Mouse (Mus musculus) limb, embryonic 13.5 days (tissue): ENCODE measurements around the gene Adpgk. TPM values are rescaled to one million over a fixed set of nuclear protein-coding genes. Genes with fewer than 3 reads are reported as not detected.

Source experiments
- ATAC-seq: fragments of 200-750 bp; cut with Nextera tagmentation; 2 replicates; pipeline ENCODE4 v1.8.0; 2017; ENCODE audit warnings: low read depth, moderate number of reproducible peaks, moderate TSS enrichment; ENCODE audit not compliant: low FRiP score
- H3K27ac ChIP-seq: fragments of 300-500 bp; sonication (generic); 2 replicates; pipeline ENCODE4 v1.5.1; 2015; ENCODE audit warnings: inconsistent platforms, mild to moderate bottlenecking, moderate library complexity
- H3K27me3 ChIP-seq: fragments of 300-500 bp; sonication (generic); 2 replicates; pipeline ENCODE4 v1.6.1; 2015; ENCODE audit warnings: mild to moderate bottlenecking, inconsistent platforms
- H3K36me3 ChIP-seq: fragments of 300-500 bp; sonication (generic); 2 replicates; pipeline ENCODE4 v1.6.1; 2015; ENCODE audit warnings: inconsistent platforms, mild to moderate bottlenecking, moderate library complexity
- H3K4me1 ChIP-seq: fragments of 300-500 bp; sonication (generic); 2 replicates; pipeline ENCODE4 v1.6.1; 2015; ENCODE audit warnings: inconsistent platforms
- H3K4me2 ChIP-seq: fragments of 300-500 bp; sonication (generic); replicated peaks from 2 replicates; pipeline ENCODE4 v1.6.1; 2015; ENCODE audit warnings: inconsistent platforms, mild to moderate bottlenecking, moderate library complexity
- H3K4me3 ChIP-seq: fragments of 300-500 bp; sonication (generic); 2 replicates; pipeline ENCODE4 v1.5.1; 2015; ENCODE audit warnings: moderate library complexity, mild to moderate bottlenecking, inconsistent platforms
- H3K9ac ChIP-seq: fragments of 300-500 bp; sonication (generic); 2 replicates; pipeline ENCODE4 v1.6.1; 2015; ENCODE audit warnings: mild to moderate bottlenecking, inconsistent platforms
- H3K9me3 ChIP-seq: fragments of 300-500 bp; sonication (generic); 2 replicates; pipeline ENCODE4 v1.6.1; 2016; ENCODE audit warnings: inconsistent platforms
- WGBS: fragments of 180-500 bp; shearing (Covaris S2); methylation state at CpG from one replicate; pipeline ENCODE4 v1.1.7; 2015; 5-methylcytosine and 5-hydroxymethylcytosine counted together
- polyA plus RNA-seq: library from polyadenylated mRNA; unstranded; fragments of >200 nt; fragmentation: Nextera tagmentation; extraction: Ambion mirVana; gene quantifications from 2 replicates; pipeline ENCODE4 v1.2.1, GENCODE M21; 2015

Gene Adpgk
- polyA plus RNA-seq, result 45.6 and 48.9 TPM in 2 replicates

DNA sequence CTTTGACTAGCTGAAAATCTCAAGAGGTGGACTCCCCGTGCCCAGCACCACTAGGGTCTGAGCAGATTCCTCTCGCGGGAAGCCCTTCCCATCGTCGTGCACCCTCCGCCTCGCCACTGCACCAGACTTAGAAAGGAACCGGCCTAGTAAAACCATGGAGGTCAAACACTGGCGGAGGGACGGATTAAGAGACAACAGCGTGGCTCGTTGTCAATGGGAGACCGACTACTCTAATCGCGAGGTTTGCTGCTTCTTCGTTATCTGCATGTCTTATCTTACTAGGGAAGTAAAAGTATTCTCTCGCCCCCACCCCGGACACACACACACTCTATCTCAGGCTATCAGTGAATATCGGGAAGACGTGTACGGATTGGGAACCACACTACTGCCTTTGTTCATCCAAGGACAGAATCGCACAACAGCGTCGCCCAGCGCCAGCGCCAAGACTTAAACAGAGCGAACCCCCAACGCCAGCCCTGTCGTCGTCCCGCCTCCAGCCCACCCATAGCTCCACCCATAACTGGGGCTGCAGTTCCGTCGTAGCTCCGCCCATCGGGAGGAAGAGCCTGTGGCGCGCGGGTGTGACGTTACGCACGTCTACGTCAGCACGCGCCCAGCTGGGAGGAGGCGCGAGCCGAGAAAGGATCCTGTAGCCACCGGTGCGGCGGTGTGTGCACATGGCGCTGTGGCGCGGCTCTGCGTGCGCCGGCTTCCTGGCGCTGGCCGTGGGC is at the start of gene Adpgk:
Adpgk (plus strand) TSS at position 602 of the 731 bp plus-strand sequence.
- 2% methylated on average over 56 of the region's 58 CpGs for WGBS
- H3K36me3 ChIP-seq, result no peaks in the 10 kb centered on the region
- no peaks in the 10 kb centered on the region for H3K9me3 ChIP-seq
- H3K27me3 ChIP-seq, result no peaks in the 10 kb centered on the region
- peak within 1 kb of the TSS; percentile 75 for H3K4me2 ChIP-seq
- peak within 1 kb of the TSS; percentile 93 for H3K27ac ChIP-seq
- ATAC-seq, result peak; percentile 96
- H3K4me3 ChIP-seq, result peak within 1 kb of the TSS; percentile 93
- H3K9ac ChIP-seq, result peak within 1 kb of the TSS; percentile 93
- H3K4me1 ChIP-seq, result peaks cover 56% of the 10 kb centered on the region

DNA sequence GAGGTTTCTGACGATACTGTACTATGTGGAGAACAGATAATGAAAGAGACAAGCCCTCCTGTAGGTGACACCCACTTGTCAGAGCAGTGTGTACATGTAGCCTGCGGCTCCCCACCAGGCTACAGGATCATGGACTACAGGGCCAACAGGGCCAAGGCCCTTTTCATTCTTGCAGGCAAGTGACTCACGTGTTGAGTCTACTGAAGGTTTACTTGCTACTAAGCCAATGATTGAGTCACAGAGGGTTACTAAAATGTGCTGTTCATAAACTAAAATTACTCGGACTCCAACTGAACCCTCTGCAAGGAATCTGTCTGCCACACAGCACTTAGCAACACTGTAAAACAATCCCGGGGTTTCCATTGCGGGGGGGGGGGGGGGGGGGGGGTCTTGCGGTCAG is 46.2 kb upstream of the Adpgk start:
- Histone ChIP-seq H3K36me3 (no peaks in the 10 kb centered on the region), H3K4me3 (no peak overlapping the region), H3K27ac (no peak overlapping the region), H3K27me3 (no peaks in the 10 kb centered on the region), H3K4me1 (peaks cover 24% of the 10 kb centered on the region), H3K9ac (no peak overlapping the region), H3K9me3 (no peaks in the 10 kb centered on the region), H3K4me2 (no peak overlapping the region)
- WGBS, result 50% methylated on average over 7 of the region's 7 CpGs
- no peak for ATAC-seq

DNA sequence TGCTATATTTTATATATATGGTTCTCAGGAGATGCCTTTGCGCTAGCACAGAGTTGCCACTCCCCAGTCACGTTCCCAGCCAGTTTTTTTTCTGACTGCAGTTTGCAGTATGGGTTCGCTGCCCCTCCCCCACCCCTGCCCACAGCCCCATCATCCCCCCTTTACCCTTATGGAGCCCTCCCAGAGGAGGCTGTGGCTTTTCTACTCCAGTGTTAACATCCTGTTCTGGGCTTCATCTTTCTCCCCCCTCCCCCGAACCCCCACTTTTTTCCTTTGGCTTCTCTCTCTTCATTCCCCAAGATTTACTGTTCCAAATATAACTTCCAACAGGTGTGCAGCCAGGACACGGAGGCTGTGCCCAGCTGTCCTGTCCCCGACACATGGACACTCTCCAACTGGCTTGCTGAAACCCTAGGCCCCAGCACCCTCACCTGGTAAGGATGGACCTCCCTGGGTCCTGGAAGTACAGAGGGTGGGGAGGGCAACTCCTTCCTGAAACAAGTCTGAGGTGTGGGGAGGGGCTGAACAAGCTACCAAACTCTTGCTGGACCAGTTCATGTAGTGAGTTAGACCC is 44.8 kb upstream of the Adpgk start:
- ATAC-seq, result peak; percentile 71
- H3K27ac ChIP-seq, result no peak overlapping the region
- peaks cover 24% of the 10 kb centered on the region for H3K4me1 ChIP-seq
- H3K27me3 ChIP-seq, result no peaks in the 10 kb centered on the region
- no peaks in the 10 kb centered on the region for H3K9me3 ChIP-seq
- no peak overlapping the region for H3K4me3 ChIP-seq
- no peaks in the 10 kb centered on the region for H3K36me3 ChIP-seq
- H3K4me2 ChIP-seq, result no peak overlapping the region; the same call in 1 of the 2 replicates
- 22% methylated on average over 6 of the region's 6 CpGs for WGBS
- no peak overlapping the region for H3K9ac ChIP-seq

DNA sequence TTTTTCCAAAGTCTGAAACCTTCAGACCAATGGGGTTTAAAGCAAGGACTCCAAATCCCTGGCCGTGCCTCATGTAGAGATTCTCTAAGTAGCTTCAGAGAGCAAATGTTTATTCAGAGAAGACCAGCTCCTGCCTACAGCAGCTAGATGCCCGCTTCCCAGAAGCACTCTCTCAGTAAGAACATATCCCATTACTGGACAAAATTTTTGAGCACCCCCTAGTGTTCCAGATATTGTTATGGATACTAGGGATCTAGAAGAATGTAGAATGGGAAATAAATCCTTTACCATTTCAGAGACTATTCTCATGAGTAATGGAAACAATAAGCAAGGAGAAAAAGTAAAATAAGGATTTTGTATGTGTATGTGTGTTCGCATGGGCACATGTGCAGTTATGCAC is 42.0 kb upstream of the Adpgk start:
- Histone ChIP-seq H3K4me3 (no peak overlapping the region), H3K9me3 (no peaks in the 10 kb centered on the region), H3K27me3 (no peaks in the 10 kb centered on the region), H3K27ac (no peak overlapping the region), H3K4me1 (peaks cover 27% of the 10 kb centered on the region), H3K9ac (no peak overlapping the region), H3K36me3 (no peaks in the 10 kb centered on the region), H3K4me2 (no peak overlapping the region)
- ATAC-seq, result no peak
- WGBS, result 81% methylated on average over 3 of the region's 3 CpGs

DNA sequence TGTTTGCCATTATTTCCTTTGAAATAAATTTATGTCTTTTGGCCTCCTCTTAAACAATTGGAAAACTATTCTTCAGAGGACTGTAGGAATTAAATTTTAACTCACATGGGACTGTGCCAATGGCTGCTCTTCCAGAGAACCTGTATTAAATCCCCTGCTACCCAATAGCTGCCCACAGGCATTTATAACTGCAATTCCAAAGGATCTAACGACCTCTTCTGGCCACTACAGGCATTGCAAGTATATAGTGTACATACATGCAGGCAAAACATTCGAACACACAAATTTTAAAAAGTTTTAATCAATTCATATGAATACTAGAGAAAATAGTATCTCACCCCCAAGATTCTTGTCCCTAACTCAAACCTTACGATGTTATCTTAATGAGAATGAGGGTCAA is 41.1 kb upstream of the Adpgk start:
- Histone ChIP-seq H3K9me3 (no peaks in the 10 kb centered on the region), H3K27ac (no peak overlapping the region), H3K4me2 (no peak overlapping the region), H3K36me3 (no peaks in the 10 kb centered on the region), H3K27me3 (no peaks in the 10 kb centered on the region), H3K4me3 (no peak overlapping the region), H3K9ac (no peak overlapping the region), H3K4me1 (peaks cover 26% of the 10 kb centered on the region)
- 64% methylated on average over 3 of the region's 3 CpGs for WGBS
- ATAC-seq, result no peak

DNA sequence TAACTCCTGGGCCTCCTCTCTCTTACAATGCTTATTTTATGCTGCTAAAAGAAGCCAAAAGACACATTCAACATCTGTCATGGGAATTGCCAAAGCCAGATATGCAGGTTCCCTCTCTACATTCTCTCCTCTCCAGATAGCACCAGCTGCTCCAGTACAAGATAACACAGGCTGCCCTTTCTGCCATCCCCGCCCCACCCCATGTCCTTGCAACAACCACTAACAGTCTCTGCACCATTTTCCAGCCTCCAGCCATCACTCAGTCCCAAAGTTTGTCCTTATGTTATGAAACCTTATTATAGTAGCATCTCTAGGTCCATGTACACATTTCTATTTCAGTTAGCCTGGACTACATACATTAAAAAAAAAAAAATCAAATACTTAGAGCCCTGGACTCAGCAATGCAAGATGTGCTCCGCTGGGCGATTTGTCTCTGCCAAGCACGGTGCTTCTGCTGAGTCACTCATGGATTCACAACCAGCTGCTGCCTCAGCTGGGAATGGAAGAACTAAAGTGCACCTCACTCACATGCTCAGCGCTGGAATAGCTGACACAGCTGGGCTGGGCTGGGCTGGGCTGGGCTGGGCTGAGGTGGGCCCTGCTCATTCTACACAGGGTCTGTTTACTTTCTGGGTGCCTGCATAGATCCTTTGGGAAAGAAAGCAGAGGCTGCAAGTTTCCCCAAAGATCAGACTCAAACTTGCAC is 36.5 kb upstream of the Adpgk start:
- no peak overlapping the region for H3K9ac ChIP-seq
- 66% methylated on average over 5 of the region's 5 CpGs for WGBS
- H3K4me3 ChIP-seq, result no peak overlapping the region
- no peaks in the 10 kb centered on the region for H3K36me3 ChIP-seq
- ATAC-seq, result no peak
- H3K9me3 ChIP-seq, result 0 out of 2 replicates have a peak, but pooled peaks cover 3% of the 10 kb centered on the region
- no peak overlapping the region for H3K27ac ChIP-seq
- H3K27me3 ChIP-seq, result no peaks in the 10 kb centered on the region
- no peak overlapping the region for H3K4me2 ChIP-seq
- peaks cover 11% of the 10 kb centered on the region for H3K4me1 ChIP-seq

DNA sequence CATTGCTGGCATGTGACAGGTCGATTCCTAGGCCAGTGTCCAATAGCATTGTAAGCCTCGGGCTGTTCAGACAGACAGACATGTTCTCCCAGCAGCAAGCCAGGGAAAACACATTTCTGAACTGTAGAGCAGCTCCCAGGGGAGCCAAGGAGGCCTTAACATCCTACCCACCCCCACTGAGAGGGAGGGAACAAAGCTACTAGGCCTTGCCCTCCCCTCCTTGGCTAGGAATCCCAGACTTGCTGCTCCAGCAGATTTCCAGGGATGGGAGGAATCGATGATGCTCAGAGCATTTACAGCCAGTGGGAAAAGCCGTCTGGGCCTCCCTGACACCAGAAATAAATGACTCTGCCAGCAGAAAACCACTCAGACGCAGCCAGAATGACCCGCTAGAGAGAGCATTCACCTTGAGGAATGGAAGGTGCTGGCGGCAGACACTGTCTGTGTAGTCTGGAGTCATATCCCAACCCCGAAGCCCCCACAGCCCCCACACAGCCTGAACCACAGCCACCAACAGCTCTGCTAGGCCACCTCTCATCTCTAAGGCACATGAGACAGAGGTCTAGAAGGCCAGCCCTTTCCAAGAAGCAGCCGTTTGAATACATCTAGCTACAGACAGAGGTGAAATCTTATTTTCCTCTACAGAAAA is 31.4 kb upstream of the Adpgk start:
- Histone ChIP-seq H3K36me3 (no peaks in the 10 kb centered on the region), H3K27me3 (no peaks in the 10 kb centered on the region), H3K4me2 (no peak overlapping the region), H3K4me1 (peaks cover 25% of the 10 kb centered on the region), H3K4me3 (no peak overlapping the region), H3K9me3 (0 out of 2 replicates have a peak, but pooled peaks cover 3% of the 10 kb centered on the region), H3K27ac (0 out of 2 replicates have a peak overlapping the region, but pooled peaks have one; percentile 28), H3K9ac (0 out of 2 replicates have a peak overlapping the region, but pooled peaks have one; percentile 19)
- WGBS, result 51% methylated on average over 9 of the region's 9 CpGs
- no peak for ATAC-seq

DNA sequence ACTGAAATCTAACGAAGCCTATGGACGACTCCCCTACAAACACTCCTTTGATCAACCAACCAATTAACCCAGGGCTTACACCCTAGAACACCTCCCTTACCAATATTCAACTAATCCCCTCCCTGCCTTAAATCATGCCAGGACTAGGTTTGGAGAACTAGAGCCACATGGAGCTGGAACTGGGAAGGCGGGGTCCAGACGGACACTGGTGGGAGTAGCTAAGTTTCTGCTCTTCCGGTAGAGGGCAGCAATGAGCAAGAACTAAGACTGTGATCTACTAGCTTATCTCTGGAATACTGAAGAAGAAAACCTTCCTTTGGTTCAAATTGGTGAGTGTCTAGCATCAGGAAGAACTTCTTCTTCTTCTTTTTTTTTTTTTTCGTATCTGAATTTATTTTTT is 25.0 kb upstream of the Adpgk start:
- H3K9ac ChIP-seq, result no peak overlapping the region
- WGBS, result 50% methylated on average over 6 of the region's 6 CpGs

DNA sequence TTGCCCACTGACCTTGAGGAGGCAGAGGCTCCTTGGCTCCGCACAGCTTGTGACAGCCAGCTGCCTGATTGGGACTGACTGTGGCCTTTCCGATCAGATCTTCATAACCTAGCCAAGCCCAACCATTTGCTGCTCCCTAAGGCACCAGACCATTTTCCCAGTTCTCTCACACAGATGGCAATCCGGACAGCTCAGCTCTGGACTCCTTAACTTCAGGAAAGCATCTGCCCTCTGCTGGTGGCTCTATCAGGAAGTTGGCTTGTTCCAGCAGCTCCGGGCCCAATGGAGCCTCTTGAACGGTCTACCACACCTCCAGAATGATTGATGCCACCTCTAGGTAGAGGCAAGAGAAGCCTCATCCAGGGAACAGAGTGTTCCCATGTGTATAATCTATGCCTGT is 21.6 kb upstream of the Adpgk start:
- peak; percentile 48 for ATAC-seq
- Histone ChIP-seq H3K27ac (no peak overlapping the region), H3K9ac (no peak overlapping the region), H3K4me3 (no peak overlapping the region), H3K4me2 (no peak overlapping the region), H3K27me3 (no peaks in the 10 kb centered on the region), H3K9me3 (0 out of 2 replicates have a peak, but pooled peaks cover 4% of the 10 kb centered on the region), H3K4me1 (peaks cover 5% of the 10 kb centered on the region), H3K36me3 (no peaks in the 10 kb centered on the region)
- WGBS, result 21% methylated on average over 5 of the region's 5 CpGs

More for the DNA sequence above, 25.0 kb upstream of the Adpgk start:
- H3K9me3 ChIP-seq, result no peaks in the 10 kb centered on the region
- H3K27ac ChIP-seq, result no peak overlapping the region
- no peak overlapping the region for H3K4me3 ChIP-seq
- no peak for ATAC-seq
- H3K4me2 ChIP-seq, result no peak overlapping the region
- peaks cover 13% of the 10 kb centered on the region for H3K4me1 ChIP-seq
- H3K27me3 ChIP-seq, result no peaks in the 10 kb centered on the region
- no peaks in the 10 kb centered on the region for H3K36me3 ChIP-seq

DNA sequence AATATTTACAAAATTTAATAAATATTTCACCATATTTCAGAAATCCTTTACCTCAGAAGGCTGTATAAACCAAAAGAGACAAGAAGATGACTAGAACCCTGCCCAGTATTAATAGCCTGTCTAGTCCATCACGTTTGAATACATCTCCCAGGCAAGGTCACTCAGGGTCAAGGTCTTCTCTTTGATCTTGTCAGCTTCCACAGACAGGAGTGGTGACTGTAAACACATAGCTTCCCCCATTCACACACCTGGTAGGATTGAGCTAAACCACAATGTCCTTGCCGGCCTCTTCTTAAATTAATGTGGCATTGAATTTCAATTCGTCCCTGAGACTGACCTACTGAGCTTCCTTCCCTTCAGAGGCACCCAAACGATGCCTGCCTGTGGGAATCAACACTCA is 20.3 kb upstream of the Adpgk start:
- Histone ChIP-seq H3K4me3 (no peak overlapping the region), H3K9ac (no peak overlapping the region), H3K27me3 (no peaks in the 10 kb centered on the region), H3K4me1 (peaks cover 5% of the 10 kb centered on the region), H3K36me3 (no peaks in the 10 kb centered on the region), H3K4me2 (no peak overlapping the region), H3K9me3 (0 out of 2 replicates have a peak, but pooled peaks cover 4% of the 10 kb centered on the region), H3K27ac (no peak overlapping the region)
- 25% methylated on average over 4 of the region's 4 CpGs for WGBS
- no peak for ATAC-seq

DNA sequence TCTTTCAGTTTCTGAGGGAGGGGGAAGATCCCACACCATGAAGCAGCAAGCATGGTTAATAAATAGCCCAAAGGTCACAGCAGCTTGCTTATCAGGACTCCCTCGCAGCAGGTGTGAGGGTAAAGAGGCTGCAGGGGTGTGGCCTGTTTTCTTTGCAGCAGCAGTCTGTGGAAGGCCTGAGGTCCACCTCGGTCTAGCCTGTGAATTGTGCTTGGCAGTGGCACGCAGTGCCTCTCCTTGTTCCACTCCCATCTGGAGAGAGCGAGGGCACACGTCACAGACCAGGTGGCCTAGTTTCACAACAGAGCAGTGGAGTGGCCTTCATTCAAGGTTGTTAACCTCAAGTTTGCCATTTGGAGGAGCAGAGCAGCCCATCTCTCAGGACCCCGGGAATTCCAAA is 19.6 kb upstream of the Adpgk start:
- H3K36me3 ChIP-seq, result no peaks in the 10 kb centered on the region
- H3K4me3 ChIP-seq, result no peak overlapping the region
- H3K27ac ChIP-seq, result no peak overlapping the region
- H3K27me3 ChIP-seq, result no peaks in the 10 kb centered on the region
- H3K9ac ChIP-seq, result no peak overlapping the region
- peaks cover 5% of the 10 kb centered on the region for H3K4me1 ChIP-seq
- no peak overlapping the region for H3K4me2 ChIP-seq
- ATAC-seq, result no peak
- WGBS, result 47% methylated on average over 6 of the region's 6 CpGs
- H3K9me3 ChIP-seq, result 0 out of 2 replicates have a peak, but pooled peaks cover 4% of the 10 kb centered on the region

DNA sequence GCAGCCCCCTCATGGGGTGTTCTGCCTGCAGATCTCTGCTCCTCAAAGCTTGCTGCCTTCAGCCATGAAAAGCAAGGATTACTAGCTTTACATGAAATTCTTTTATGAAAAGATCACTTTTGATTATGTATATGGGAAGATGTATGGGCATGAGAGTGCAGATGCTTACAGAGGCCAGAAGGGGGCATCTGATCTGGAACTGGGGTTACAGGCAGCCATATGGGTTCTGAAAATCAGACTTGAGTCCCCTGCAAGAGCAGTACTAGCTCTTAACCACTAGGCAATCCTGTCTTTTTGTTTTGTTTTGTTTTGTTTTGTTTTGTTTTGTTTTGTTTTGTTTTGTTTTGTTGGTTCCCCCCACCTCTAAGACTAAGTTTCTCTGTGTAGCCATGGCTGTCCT is 18.2 kb upstream of the Adpgk start:
- no peak for ATAC-seq
- Histone ChIP-seq H3K27me3 (no peaks in the 10 kb centered on the region), H3K4me3 (no peak overlapping the region), H3K9ac (no peak overlapping the region), H3K9me3 (0 out of 2 replicates have a peak, but pooled peaks cover 4% of the 10 kb centered on the region), H3K4me2 (no peak overlapping the region), H3K27ac (no peak overlapping the region), H3K36me3 (no peaks in the 10 kb centered on the region), H3K4me1 (peaks cover 5% of the 10 kb centered on the region)
